Mouse (Mus musculus) hindbrain, embryonic 15.5 days (tissue): Measurements from ENCODE around the gene Traf3ip3. TPM values are rescaled to one million over a fixed set of nuclear protein-coding genes. Genes with fewer than 3 reads are reported as not detected.

Experiments used
- ATAC-seq: fragments of 200-750 bp; cut with Nextera tagmentation; 2 replicates; pipeline ENCODE4 v1.8.0; 2017; ENCODE audit warnings: low read depth, moderate number of reproducible peaks, moderate TSS enrichment; ENCODE audit not compliant: low FRiP score
- H3K27ac ChIP-seq: fragments of 300-500 bp; sonication (generic); replicated peaks from 2 replicates; pipeline ENCODE4 v1.5.1; 2015; ENCODE audit warnings: mild to moderate bottlenecking, inconsistent platforms
- H3K27me3 ChIP-seq: fragments of 300-500 bp; sonication (generic); 2 replicates; pipeline ENCODE4 v1.6.1; 2015; ENCODE audit warnings: control low read depth, inconsistent platforms
- H3K36me3 ChIP-seq: fragments of 300-500 bp; sonication (generic); 2 replicates; pipeline ENCODE4 v1.6.1; 2015; ENCODE audit warnings: control low read depth, inconsistent platforms
- H3K4me1 ChIP-seq: fragments of 300-500 bp; sonication (generic); replicated peaks from 2 replicates; pipeline ENCODE4 v1.6.1; 2015; ENCODE audit warnings: control low read depth, inconsistent platforms
- H3K4me2 ChIP-seq: fragments of 300-500 bp; sonication (generic); 2 replicates; pipeline ENCODE4 v1.6.1; 2015; ENCODE audit warnings: moderate library complexity, mild to moderate bottlenecking, inconsistent platforms
- H3K4me3 ChIP-seq: fragments of 300-500 bp; sonication (generic); 2 replicates; pipeline ENCODE4 v1.5.1; 2015; ENCODE audit warnings: mild to moderate bottlenecking, inconsistent platforms
- H3K9ac ChIP-seq: fragments of 300-500 bp; sonication (generic); 2 replicates; pipeline ENCODE4 v1.6.1; 2015; ENCODE audit warnings: inconsistent platforms
- H3K9me3 ChIP-seq: fragments of 300-500 bp; sonication (generic); 2 replicates; pipeline ENCODE4 v1.6.1; 2016; ENCODE audit warnings: control low read depth, inconsistent platforms
- WGBS: fragments of 180-500 bp; shearing (Covaris S2); methylation state at CpG from one replicate; pipeline ENCODE4 v1.1.7; 2015; 5-methylcytosine and 5-hydroxymethylcytosine counted together
- polyA plus RNA-seq: library from polyadenylated mRNA; unstranded; fragments of >200 nt; fragmentation: Nextera tagmentation; extraction: Ambion mirVana; gene quantifications from 2 replicates; pipeline ENCODE4 v1.2.1, GENCODE M21; 2015

Traf3ip3 gene
- polyA plus RNA-seq, 1 experiment from 2014 or later: 2.3 TPM

GRCm38 (mm10) chr1:193200640-193201382 is 692 bp downstream of the Traf3ip3 start:
- Histone ChIP-seq H3K36me3 (no peaks in the 10 kb centered on the region), H3K4me2 (no peak overlapping the region), H3K4me1 (no peaks in the 10 kb centered on the region), H3K9me3 (no peaks in the 10 kb centered on the region), H3K27me3 (no peaks in the 10 kb centered on the region), H3K9ac (no peak overlapping the region), H3K4me3 (no peak overlapping the region), H3K27ac (no peak overlapping the region)
- WGBS: 88% methylated on average over 8 of the region's 8 CpGs
- ATAC-seq: no peak

- Histone ChIP-seq H3K9ac (no peak overlapping the region), H3K4me3 (no peak overlapping the region), H3K4me1 (no peaks in the 10 kb centered on the region), H3K9me3 (no peaks in the 10 kb centered on the region), H3K36me3 (no peaks in the 10 kb centered on the region), H3K4me2 (no peak overlapping the region), H3K27me3 (no peaks in the 10 kb centered on the region), H3K27ac (no peak overlapping the region)
- WGBS: 94% methylated on average over 2 of the region's 2 CpGs
- ATAC-seq: no peak
Observed at GRCm38 (mm10) chr1:193198312-193198711, 3.2 kb downstream of the Traf3ip3 start.

- Histone ChIP-seq H3K9me3 (no peaks in the 10 kb centered on the region), H3K4me2 (no peak overlapping the region), H3K9ac (no peak overlapping the region), H3K4me1 (no peaks in the 10 kb centered on the region), H3K4me3 (no peak overlapping the region), H3K27ac (no peak overlapping the region), H3K36me3 (no peaks in the 10 kb centered on the region), H3K27me3 (no peaks in the 10 kb centered on the region)
- no peak for ATAC-seq
- WGBS: 88% methylated on average over 18 of the region's 18 CpGs
Observed at GRCm38 (mm10) chr1:193197494-193198205, 3.9 kb downstream of the Traf3ip3 start.

GRCm38 (mm10) chr1:193195169-193195810 is 6.2 kb downstream of the Traf3ip3 start:
- H3K4me1 ChIP-seq: no peaks in the 10 kb centered on the region
- ATAC-seq: no peak
- H3K9ac ChIP-seq: no peak overlapping the region
- no peaks in the 10 kb centered on the region for H3K9me3 ChIP-seq
- no peaks in the 10 kb centered on the region for H3K27me3 ChIP-seq
- no peak overlapping the region for H3K4me3 ChIP-seq
- no peaks in the 10 kb centered on the region for H3K36me3 ChIP-seq
- WGBS: 70% methylated on average over 3 of the region's 3 CpGs
- no peak overlapping the region for H3K4me2 ChIP-seq
- H3K27ac ChIP-seq: no peak overlapping the region

GRCm38 (mm10) chr1:193194416-193195140 is 6.9 kb downstream of the Traf3ip3 start:
- WGBS: 80% methylated on average over 3 of the region's 3 CpGs

GRCm38 (mm10) chr1:193191675-193192283 is 9.7 kb downstream of the Traf3ip3 start:
- ATAC-seq: no peak
- H3K9ac ChIP-seq: no peak overlapping the region
- H3K9me3 ChIP-seq: no peaks in the 10 kb centered on the region
- no peaks in the 10 kb centered on the region for H3K27me3 ChIP-seq
- WGBS: 91% methylated on average over 7 of the region's 7 CpGs
- no peak overlapping the region for H3K4me3 ChIP-seq
- no peak overlapping the region for H3K27ac ChIP-seq
- no peaks in the 10 kb centered on the region for H3K36me3 ChIP-seq
- peaks cover 3% of the 10 kb centered on the region; the same call in 1 of the 2 replicates for H3K4me1 ChIP-seq
- H3K4me2 ChIP-seq: no peak overlapping the region

More at GRCm38 (mm10) chr1:193194416-193195140, 6.9 kb downstream of the Traf3ip3 start:
- no peak for ATAC-seq
- H3K27ac ChIP-seq: no peak overlapping the region
- H3K9me3 ChIP-seq: no peaks in the 10 kb centered on the region
- H3K9ac ChIP-seq: no peak overlapping the region
- H3K27me3 ChIP-seq: no peaks in the 10 kb centered on the region
- H3K36me3 ChIP-seq: no peaks in the 10 kb centered on the region
- H3K4me1 ChIP-seq: no peaks in the 10 kb centered on the region
- H3K4me3 ChIP-seq: no peak overlapping the region
- no peak overlapping the region for H3K4me2 ChIP-seq

GRCm38 (mm10) chr1:193189771-193190170 is 11.7 kb downstream of the Traf3ip3 start:
- Histone ChIP-seq H3K4me2 (no peak overlapping the region), H3K27me3 (no peaks in the 10 kb centered on the region), H3K36me3 (no peaks in the 10 kb centered on the region), H3K9me3 (no peaks in the 10 kb centered on the region), H3K27ac (peak overlapping the region; percentile 54), H3K9ac (no peak overlapping the region), H3K4me1 (peaks cover 3% of the 10 kb centered on the region; the same call in 1 of the 2 replicates), H3K4me3 (no peak overlapping the region)
- no peak for ATAC-seq
- WGBS: 60% methylated on average over 3 of the region's 3 CpGs

GRCm38 (mm10) chr1:193189151-193189621 is 12.3 kb downstream of the Traf3ip3 start:
- Histone ChIP-seq H3K27ac (peak overlapping the region; percentile 54), H3K4me3 (no peak overlapping the region), H3K4me1 (peaks cover 3% of the 10 kb centered on the region; the same call in 1 of the 2 replicates), H3K4me2 (no peak overlapping the region), H3K36me3 (no peaks in the 10 kb centered on the region), H3K9ac (no peak overlapping the region), H3K27me3 (no peaks in the 10 kb centered on the region), H3K9me3 (no peaks in the 10 kb centered on the region)
- WGBS: 35% methylated on average over 9 of the region's 9 CpGs
- ATAC-seq: peak; percentile 85; the same call in 1 of the 2 replicates

- H3K4me2 ChIP-seq: no peak overlapping the region
- no peak overlapping the region for H3K9ac ChIP-seq
- no peak overlapping the region for H3K27ac ChIP-seq
- no peak for ATAC-seq
- no peaks in the 10 kb centered on the region for H3K36me3 ChIP-seq
- no peaks in the 10 kb centered on the region for H3K9me3 ChIP-seq
- WGBS: 86% methylated on average over 6 of the region's 6 CpGs
- peaks cover 3% of the 10 kb centered on the region; the same call in 1 of the 2 replicates for H3K4me1 ChIP-seq
- no peaks in the 10 kb centered on the region for H3K27me3 ChIP-seq
- H3K4me3 ChIP-seq: no peak overlapping the region
Observed at GRCm38 (mm10) chr1:193188257-193188656, 13.2 kb downstream of the Traf3ip3 start.

- Histone ChIP-seq H3K9me3 (no peaks in the 10 kb centered on the region), H3K27ac (no peak overlapping the region), H3K4me1 (0 out of 2 replicates have a peak, but pooled peaks cover 5% of the 10 kb centered on the region), H3K27me3 (no peaks in the 10 kb centered on the region), H3K4me2 (no peak overlapping the region), H3K36me3 (no peaks in the 10 kb centered on the region), H3K9ac (no peak overlapping the region), H3K4me3 (no peak overlapping the region)
- WGBS: 85% methylated on average over 3 of the region's 3 CpGs
- no peak for ATAC-seq
Observed at GRCm38 (mm10) chr1:193181104-193181503, 20.4 kb downstream of the Traf3ip3 start.

GRCm38 (mm10) chr1:193174143-193174733 is 27.3 kb downstream of the Traf3ip3 start:
- Histone ChIP-seq H3K4me2 (peak overlapping the region; percentile 77), H3K9ac (peak overlapping the region; percentile 68), H3K9me3 (no peaks in the 10 kb centered on the region), H3K4me1 (peaks cover 38% of the 10 kb centered on the region), H3K27me3 (no peaks in the 10 kb centered on the region), H3K4me3 (peak overlapping the region; percentile 59), H3K36me3 (no peaks in the 10 kb centered on the region), H3K27ac (peak overlapping the region; percentile 89; the same call in 1 of the 2 replicates)
- 89% methylated on average over 13 of the region's 13 CpGs for WGBS
- no peak for ATAC-seq
